Mouse (Mus musculus): Measurements from ENCODE around the gene Stx16. TPM values are rescaled to one million over a fixed set of nuclear protein-coding genes. Genes with fewer than 3 reads are reported as not detected.

Gene Stx16
- total RNA-seq (2023), result 56.8 to 67.5 TPM (median 61.4 TPM) in 4 replicates

DNA sequence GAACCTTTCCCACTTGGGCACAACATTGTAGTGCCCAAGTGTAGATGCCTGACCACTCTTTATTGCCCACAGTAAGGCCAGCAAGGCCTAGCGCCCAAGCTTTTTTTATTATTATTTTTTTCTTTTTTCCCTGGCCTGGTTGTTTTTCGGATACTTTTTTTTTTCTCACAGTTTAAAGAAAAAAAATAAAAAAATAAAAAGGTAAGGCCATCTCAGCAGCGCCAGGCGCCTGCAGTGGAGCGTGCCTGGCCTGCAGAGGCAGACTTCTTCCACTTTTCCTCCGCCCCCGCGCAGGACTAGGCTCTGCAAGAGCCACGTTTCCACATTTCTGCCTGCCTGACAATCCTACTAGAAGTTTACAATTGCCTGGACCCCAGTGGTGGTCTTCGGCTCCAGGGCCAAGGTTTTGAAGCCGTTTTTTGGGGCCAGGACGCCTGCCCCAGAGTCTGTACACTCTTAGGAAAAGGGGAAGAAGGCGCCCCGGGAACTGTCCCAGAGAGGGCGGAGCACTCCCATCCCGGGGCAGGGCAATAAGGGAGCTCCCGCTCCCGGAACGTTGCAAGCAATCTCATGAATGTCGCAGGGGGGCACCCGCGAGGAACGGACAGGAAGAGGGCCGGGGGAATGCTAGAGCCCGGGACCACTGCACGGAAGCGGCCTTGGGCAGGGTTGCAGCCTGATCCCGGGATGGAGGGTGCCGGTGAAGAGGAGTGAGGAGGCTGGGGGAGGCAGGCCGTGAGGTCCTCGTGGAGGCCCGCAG lies at the start of gene Stx16:
Gene Stx16 (plus strand): TSS at position 636 of the 760 bp plus-strand sequence.

DNA sequence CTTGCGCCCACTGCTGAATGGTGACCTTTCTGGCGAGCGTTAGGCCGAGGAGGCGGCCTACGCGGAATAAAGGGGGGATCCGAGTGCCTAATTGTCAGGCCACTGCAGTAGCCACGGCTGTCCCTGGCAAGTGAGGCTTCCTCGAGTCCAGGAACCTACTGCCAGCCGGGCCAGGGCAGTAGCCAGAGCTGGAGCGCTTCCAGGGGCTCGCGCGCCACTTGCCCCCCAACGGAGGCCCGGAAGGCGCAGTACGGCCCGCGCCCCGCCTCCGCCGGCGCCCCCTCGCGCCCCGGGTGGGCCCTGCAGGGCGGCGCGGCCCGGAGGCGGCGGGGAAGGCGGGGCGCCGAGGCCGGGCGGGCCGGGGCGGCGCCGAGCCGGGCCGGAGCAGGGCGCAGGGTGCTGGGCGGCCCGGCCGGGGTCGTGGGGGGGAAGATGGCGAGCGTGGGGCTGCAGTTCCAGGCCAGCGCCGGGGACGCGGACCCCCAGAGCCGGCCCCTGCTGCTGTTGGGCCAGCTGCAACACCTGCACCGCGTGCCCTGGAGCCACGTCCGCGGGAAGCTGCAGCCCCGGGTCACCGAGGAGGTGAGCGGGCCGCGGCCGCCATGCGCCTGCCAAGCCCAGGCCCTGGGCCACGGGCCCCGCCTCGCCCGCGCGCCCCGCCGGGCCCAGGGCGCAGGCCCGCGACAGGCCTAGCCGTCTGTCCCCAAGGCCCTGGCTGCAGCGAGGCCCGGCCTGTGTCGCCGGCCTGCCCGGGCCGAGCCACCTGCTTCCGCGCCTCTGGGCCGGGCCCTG lies 34.1 kb downstream of the Stx16 start, which contains the start of gene Npepl1:
Gene Npepl1 (plus strand): TSS at position 359 of the 792 bp plus-strand sequence.

Other genes starting within 250 kb of the Stx16 start
- 70.8 to 89.8 TPM (median 74.0 TPM) in 4 replicates for gene Npepl1, start 34.0 kb downstream of the Stx16 start, total RNA-seq (2023)
- gene Gnas, start 208.0 kb downstream of the Stx16 start, total RNA-seq (2023), result 709 to 764 TPM (median 729 TPM) in 4 replicates

Data from B cell, adult 62 days (primary cell).